Mouse (Mus musculus) cortical plate, adult 2 months (tissue): Measurements from ENCODE around the gene Apoc2.

Experiments used
- CTCF ChIP-seq: fragments of 200-500 bp; IDR thresholded peaks from 2 replicates; pipeline ENCODE4 v1.5.1; 2011; ENCODE audit warnings: mild to moderate bottlenecking, control low read depth, low read length; ENCODE audit not compliant: insufficient read depth; ENCODE audit errors: extremely low read depth
- POLR2A ChIP-seq: fragments of 200-500 bp; IDR thresholded peaks from 2 replicates; pipeline ENCODE4 v1.6.1; 2011; ENCODE audit warnings: mild to moderate bottlenecking, low read length, control low read depth; ENCODE audit not compliant: insufficient read depth; ENCODE audit errors: extremely low read depth

DNA sequence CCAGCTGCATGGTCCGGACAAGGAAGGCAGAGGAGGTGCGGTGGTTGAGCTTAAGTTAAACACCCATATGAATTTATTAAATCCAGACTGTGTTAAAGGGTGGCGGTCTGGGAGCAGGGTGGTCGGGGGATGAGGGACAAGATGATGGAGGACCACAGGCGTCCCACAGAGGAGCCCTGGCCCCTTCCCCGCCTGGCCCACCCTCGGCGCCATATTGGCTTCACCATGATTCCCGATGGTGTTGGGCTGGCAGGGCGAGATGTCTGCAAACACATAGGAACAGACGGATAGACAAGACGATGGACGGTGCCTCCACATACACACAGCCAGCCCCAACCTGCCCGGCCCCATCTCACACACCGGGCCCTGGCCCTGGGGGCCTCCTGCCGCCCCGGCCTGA is 44.5 kb downstream of the Apoc2 start:
- no peak for TF ChIP-seq CTCF
- TF ChIP-seq POLR2A, result no peak
